ENCODE assay signal across 13 mouse cellular contexts in genomic region chr1:169093602-169094354, GRCm38 (mm10).
DNase-seq lines count a peak whose midpoint lies in the region; ATAC-seq and TF ChIP-seq lines count a peak whose summit lies in the region.
"Had no signal": no experiment of that assay in that cellular context is flagged by ENCODE, and none has a peak within 500 bp of the region (broad histone marks: within the 10 kb centered on the region; RNA-seq: fewer than 3 reads in every experiment).

No protein-coding gene starts in this region.

- intact Hi-C loops in heart, postnatal 36 days (cut with DNase I) = no loop called here

- no peak for TF ChIP-seq EP300 in heart, postnatal 0 days (IDR thresholded peaks at IDR 0.05; ENCODE audit: low read depth)
- TF ChIP-seq EP300 in stomach, postnatal 0 days (optimal IDR thresholded peaks at IDR 0.05) = no peak

- no peak for DNase-seq in heart, postnatal 0 days (ENCODE audit: low spot score)
- no peak for DNase-seq in heart, postnatal 36 days
- peak; percentile 7 for DNase-seq in adipocyte (ENCODE audit: low spot score)
- DNase-seq in cerebellum, adult 9-10 months = peak; percentile 9
- DNase-seq in layer of hippocampus, postnatal 14 days (ENCODE audit: low spot score in 2 of 2) = peak; percentile 68 to 84
- DNase-seq in urinary bladder, postnatal 14 days (ENCODE audit: low spot score) = no peak
- no peak for DNase-seq in stomach, postnatal 0 days (ENCODE audit: low spot score)
- DNase-seq in yolk sac, embryonic 10.5 days (ENCODE audit: low spot score) = no peak
- DNase-seq: kidney, postnatal 14 days; thymus, postnatal 36 days had no signal

- no peak overlapping the region for H3K4me3 ChIP-seq in heart, postnatal 0 days (ENCODE audit: low read depth, low read length)
- H3K4me3 ChIP-seq in stomach, postnatal 0 days (ENCODE audit: low read depth, low read length) = no peak overlapping the region
- H3K4me3 ChIP-seq: heart, adult 2 months; limb, embryonic 15.5 days; megakaryocyte, embryonic 14.5 days had no signal

- 31% methylated on average over 3 of the region's 3 CpGs for WGBS in heart, postnatal 0 days
- WGBS in stomach, postnatal 0 days = 66% methylated on average over 3 of the region's 3 CpGs

- 0 out of 2 replicates have a peak, but pooled peaks have one; percentile 4 for TF ChIP-seq CTCF in heart, postnatal 0 days (IDR thresholded peaks at IDR 0.05; ENCODE audit: low read depth)
- no peak for TF ChIP-seq CTCF in stomach, postnatal 0 days (IDR thresholded peaks at IDR 0.05; ENCODE audit: low read depth)

- H3K4me2 ChIP-seq in heart, postnatal 0 days (ENCODE audit: low read depth, low read length) = no peak overlapping the region
- H3K4me2 ChIP-seq in stomach, postnatal 0 days (replicated peaks; ENCODE audit: low read depth) = no peak overlapping the region
- H3K4me2 ChIP-seq: limb, embryonic 15.5 days had no signal

- no peaks in the 10 kb centered on the region for H3K4me1 ChIP-seq in heart, postnatal 0 days (ENCODE audit: control insufficient read depth, insufficient read depth)
- H3K4me1 ChIP-seq in stomach, postnatal 0 days (replicated peaks; ENCODE audit: control insufficient read depth, insufficient read depth) = no peaks in the 10 kb centered on the region
- H3K4me1 ChIP-seq: limb, embryonic 15.5 days; megakaryocyte, embryonic 14.5 days had no signal

- no peaks in the 10 kb centered on the region for H3K27me3 ChIP-seq in heart, postnatal 0 days (ENCODE audit: control insufficient read depth, insufficient read depth, low read length)
- H3K27me3 ChIP-seq in stomach, postnatal 0 days (ENCODE audit: control insufficient read depth, insufficient read depth, low read length) = no peaks in the 10 kb centered on the region
- H3K27me3 ChIP-seq: limb, embryonic 15.5 days; megakaryocyte, embryonic 14.5 days had no signal

- no peaks in the 10 kb centered on the region for H3K36me3 ChIP-seq in heart, postnatal 0 days (replicated peaks; ENCODE audit: control insufficient read depth, insufficient read depth, low read length)
- no peaks in the 10 kb centered on the region for H3K36me3 ChIP-seq in stomach, postnatal 0 days (ENCODE audit: control insufficient read depth, insufficient read depth, low read length)
- H3K36me3 ChIP-seq: limb, embryonic 15.5 days had no signal

- ATAC-seq in heart, postnatal 0 days (ENCODE audit: insufficient read depth, low read depth) = no peak
- ATAC-seq in stomach, postnatal 0 days (ENCODE audit: low FRiP score, low TSS enrichment) = no peak

- no peaks in the 10 kb centered on the region for H3K9me3 ChIP-seq in heart, postnatal 0 days (replicated peaks; ENCODE audit: control insufficient read depth, low read length)
- no peaks in the 10 kb centered on the region for H3K9me3 ChIP-seq in stomach, postnatal 0 days (ENCODE audit: control insufficient read depth, low read length)
- H3K9me3 ChIP-seq: limb, embryonic 15.5 days had no signal

- no peak overlapping the region for H3K9ac ChIP-seq in heart, postnatal 0 days (replicated peaks; ENCODE audit: low read depth, low read length)
- no peak overlapping the region for H3K9ac ChIP-seq in stomach, postnatal 0 days (ENCODE audit: low read length)
- H3K9ac ChIP-seq: limb, embryonic 15.5 days had no signal

- no peak overlapping the region for H3K27ac ChIP-seq in heart, postnatal 0 days (ENCODE audit: low read depth)
- H3K27ac ChIP-seq in stomach, postnatal 0 days (replicated peaks) = no peak overlapping the region
- H3K27ac ChIP-seq: heart, adult 2 months; limb, embryonic 15.5 days had no signal

Comparison
In these comparisons a context has a peak if more than half of its experiments do, and no peak if none do; other contexts are left out.
1. DNase-seq: peak in adipocyte (single experiment), cerebellum, adult 9-10 months (single experiment) and layer of hippocampus, postnatal 14 days (2 of 2); none in heart, postnatal 0 days (single experiment), heart, postnatal 36 days (0 of 2), urinary bladder, postnatal 14 days (single experiment), stomach, postnatal 0 days (single experiment) and yolk sac, embryonic 10.5 days (single experiment).